Mouse (Mus musculus) adrenal gland, postnatal 36 days (tissue): ENCODE measurements around the gene Tcte3. TPM values are rescaled to one million over a fixed set of nuclear protein-coding genes. Genes with fewer than 3 reads are reported as not detected.
"Not testable (repeated sequence)": the region's sequence is repeated elsewhere in the genome, so short reads cannot be mapped to it uniquely, and the experiment has no call there.

Experiments used
- DNase-seq, 2 experiments: peaks; one replicate each; pipeline ENCODE4 v3.0.0; 2021; ENCODE audit warnings: mixed read lengths in 1 of 2
- total RNA-seq, 2 experiments: library from RNA; stranded (reverse); gene quantifications; 2 replicates each; pipeline ENCODE4 v1.2.3; 2021

Gene Tcte3
- total RNA-seq, 2 experiments from 2014 or later = 1.4 to 1.6 TPM

GRCm38 (mm10) chr17:15031414-15031813 is 9.9 kb downstream of the Tcte3 start:
- DNase-seq = not testable (repeated sequence)

- DNase-seq = not testable (repeated sequence)
These were observed 15.8 kb downstream of the Tcte3 start for GRCm38 (mm10) chr17:15025513-15025912.

GRCm38 (mm10) chr17:15024502-15025193 is 16.6 kb downstream of the Tcte3 start:
- not testable (repeated sequence) for DNase-seq

GRCm38 (mm10) chr17:15023878-15024492 is 17.3 kb downstream of the Tcte3 start:
- not testable (repeated sequence) for DNase-seq

- peak; percentile 1 to 9 for DNase-seq
These were observed 19.6 kb downstream of the Tcte3 start for GRCm38 (mm10) chr17:15021503-15022220.

- DNase-seq = not testable (repeated sequence)
These were observed 31.4 kb downstream of the Tcte3 start, which contains the start of gene Gm3435 for GRCm38 (mm10) chr17:15009706-15010413. Gm3435 (plus strand) TSS chr17:15010176.

GRCm38 (mm10) chr17:15009088-15009487 is 32.2 kb downstream of the Tcte3 start:
- DNase-seq = not testable (repeated sequence)

GRCm38 (mm10) chr17:15000047-15000446 is 41.2 kb downstream of the Tcte3 start:
- not testable (repeated sequence) for DNase-seq

- DNase-seq = not testable (repeated sequence)
These were observed 47.1 kb downstream of the Tcte3 start for GRCm38 (mm10) chr17:14994140-14994539.

- not testable (repeated sequence) for DNase-seq
These were observed 48.0 kb downstream of the Tcte3 start for GRCm38 (mm10) chr17:14993139-14993832.

GRCm38 (mm10) chr17:14992522-14993138 is 48.7 kb downstream of the Tcte3 start:
- not testable (repeated sequence) for DNase-seq

GRCm38 (mm10) chr17:14990116-14990702 is 51.1 kb downstream of the Tcte3 start:
- not testable (repeated sequence) for DNase-seq

- DNase-seq = not testable (repeated sequence)
These were observed 62.8 kb downstream of the Tcte3 start, which contains the start of the genes 9030025P20Rik and Gm3417 for GRCm38 (mm10) chr17:14978362-14979038. 9030025P20Rik (plus strand) TSS chr17:14978468. Gm3417 (minus strand) TSS chr17:14978790.

GRCm38 (mm10) chr17:14977718-14978361 is 63.4 kb downstream of the Tcte3 start:
- DNase-seq = not testable (repeated sequence)

Other genes with a start within 250 kb of the Tcte3 start
- 1 to 10 TPM; 5.4 to 5.8 TPM for gene Wdr27, start 98.3 kb downstream of the Tcte3 start, total RNA-seq
- 10 to 100 TPM; 30.6 to 44.4 TPM for gene 1600012H06Rik, start 98.3 kb downstream of the Tcte3 start, total RNA-seq
- 10 to 100 TPM; 52.5 to 74.4 TPM for gene Phf10, start 80.2 kb downstream of the Tcte3 start, total RNA-seq
- gene 9030025P20Rik, start 63.0 kb downstream of the Tcte3 start, total RNA-seq = 1 to 10 TPM; 5.4 to 5.8 TPM
- gene Gm3417, start 62.7 kb downstream of the Tcte3 start, total RNA-seq = not detected
- 1 to 10 TPM; 2.9 to 6.7 TPM for gene Gm3435, start 31.3 kb downstream of the Tcte3 start, total RNA-seq
- gene Ermard, start 280 bp downstream of the Tcte3 start, total RNA-seq = 10 to 100 TPM; 33.2 to 41.1 TPM
- 1 to 10 TPM; 4.1 to 4.2 TPM for gene Gm3448, start within 50 bp of the Tcte3 start, total RNA-seq